Mouse (Mus musculus): ENCODE data around the gene Ifnar2.

DNA sequence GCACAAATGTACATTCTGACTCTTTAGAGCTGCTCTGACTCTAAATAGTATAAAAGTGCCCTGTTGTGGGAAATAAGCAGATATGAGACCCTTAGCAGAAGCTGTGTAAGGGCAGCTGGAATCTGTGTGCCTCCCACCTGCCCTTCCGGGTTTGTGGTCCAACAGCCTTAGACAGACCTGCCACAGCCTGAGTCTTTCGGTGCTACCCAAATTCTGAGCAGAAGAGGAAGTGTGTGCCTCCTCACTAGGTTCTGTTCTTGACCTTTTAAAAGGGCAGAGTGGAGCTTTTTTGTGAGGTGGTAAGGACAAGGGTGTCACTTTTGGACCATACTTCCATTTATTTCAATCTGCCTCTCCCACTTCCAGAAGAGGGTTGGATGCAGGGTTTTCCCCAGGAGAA, 79.4 kb downstream of the Ifnar2 start:
- TF ChIP-seq CTCF (IDR thresholded peaks at IDR 0.05; ENCODE audit: low read depth, low read length) (no peak), POLR2A (IDR thresholded peaks at IDR 0.05; ENCODE audit: extremely low read depth, insufficient read depth, low read length) (no peak)

Data from liver, adult 2 months (tissue).